Mouse (Mus musculus): ENCODE measurements around the gene OR5BS1P. TPM values are rescaled to one million over a fixed set of nuclear protein-coding genes. Genes with fewer than 3 reads are reported as not detected.

Gene OR5BS1P
- polyA plus RNA-seq, 1 experiment from 2014 or later, result not detected

DNA sequence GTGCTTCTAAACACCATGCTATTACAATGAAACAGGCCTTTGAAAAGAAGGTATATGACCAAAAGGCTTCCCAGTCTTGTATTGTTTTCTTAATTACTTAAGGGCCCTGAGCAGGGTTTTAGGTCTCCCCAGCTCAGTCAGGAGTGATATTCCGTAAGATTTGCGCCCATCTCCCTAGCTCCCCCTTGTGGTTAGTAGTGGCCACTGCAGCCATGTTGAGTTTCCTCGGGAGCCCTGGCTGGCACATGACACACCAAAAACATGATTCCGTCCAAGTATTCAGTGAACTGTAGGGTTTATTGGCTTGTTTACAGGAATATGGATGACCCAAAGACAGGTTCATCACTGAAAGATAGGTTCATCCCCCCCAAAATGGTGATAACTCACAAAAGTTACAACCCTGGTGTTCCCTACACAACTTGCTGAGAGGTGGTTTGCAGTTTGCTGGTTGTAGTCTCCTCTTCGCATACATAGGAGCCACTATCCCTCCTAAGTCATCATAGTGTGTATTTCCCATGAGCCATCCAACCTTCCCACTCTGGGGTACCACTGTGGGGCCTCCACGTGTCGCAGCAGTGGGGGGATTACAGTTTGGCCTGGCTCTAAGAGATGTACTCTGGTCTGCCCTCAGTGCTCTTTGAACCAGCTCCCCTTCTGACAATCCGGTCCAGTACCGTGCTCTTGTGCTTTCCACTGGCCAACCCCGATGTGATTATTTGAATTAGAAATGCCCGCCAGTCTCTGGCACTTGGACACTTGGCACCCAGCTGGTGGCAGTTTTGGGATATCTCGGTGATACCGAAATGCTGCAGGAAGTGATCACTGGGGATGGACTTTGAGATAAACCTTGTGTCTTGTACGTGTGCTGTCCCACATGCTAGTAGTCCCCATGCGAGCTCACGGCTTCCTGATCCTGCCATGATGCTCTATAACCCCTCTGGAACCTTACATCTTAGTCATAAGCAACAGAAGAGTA is 48.0 kb downstream of the OR5BS1P start:
- no peak for ATAC-seq
- peaks cover 30% of the 10 kb centered on the region for H3K36me3 ChIP-seq (ENCODE audit: control insufficient read depth, insufficient read depth)
- no peak overlapping the region for H3K9ac ChIP-seq (ENCODE audit: low read depth, low read length)
- no peaks in the 10 kb centered on the region for H3K27me3 ChIP-seq (replicated peaks; ENCODE audit: control insufficient read depth, insufficient read depth, low read length)
- no peak overlapping the region for H3K27ac ChIP-seq (ENCODE audit: low read depth, low read length)
- H3K4me2 ChIP-seq (replicated peaks; ENCODE audit: low read depth), result no peak overlapping the region
- H3K4me3 ChIP-seq (ENCODE audit: low read depth, low read length), result no peak overlapping the region
- no peaks in the 10 kb centered on the region for H3K4me1 ChIP-seq (replicated peaks; ENCODE audit: control insufficient read depth, insufficient read depth, low read length)
- 68% methylated on average over 16 of the region's 16 CpGs for WGBS
- no peaks in the 10 kb centered on the region for H3K9me3 ChIP-seq (ENCODE audit: control insufficient read depth)
- TF ChIP-seq CTCF (IDR thresholded peaks at IDR 0.05; ENCODE audit: low read depth), result peak; percentile 94

DNA sequence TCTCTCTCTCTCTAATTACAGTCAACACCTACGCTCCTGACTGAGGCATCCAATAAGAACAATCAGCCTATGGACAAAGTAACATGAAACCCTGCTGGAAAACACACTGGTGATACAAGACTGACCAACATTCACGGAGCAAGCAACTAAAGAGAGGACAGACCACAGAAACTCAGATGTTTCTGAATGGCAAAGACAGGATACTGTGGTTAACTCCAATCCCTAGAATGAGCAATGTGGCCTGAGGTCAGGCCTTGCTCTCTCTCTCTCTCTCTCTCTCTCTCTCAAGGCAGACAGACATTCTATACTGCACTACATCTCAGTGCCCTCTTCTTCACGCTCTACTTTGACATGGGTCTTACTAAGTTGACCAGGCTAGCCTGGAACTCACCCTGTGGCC is 51.5 kb downstream of the OR5BS1P start:
- Histone ChIP-seq H3K27ac (ENCODE audit: low read depth, low read length) (no peak overlapping the region), H3K4me1 (replicated peaks; ENCODE audit: control insufficient read depth, insufficient read depth, low read length) (no peaks in the 10 kb centered on the region), H3K9me3 (ENCODE audit: control insufficient read depth) (no peaks in the 10 kb centered on the region), H3K27me3 (replicated peaks; ENCODE audit: control insufficient read depth, insufficient read depth, low read length) (no peaks in the 10 kb centered on the region), H3K4me3 (ENCODE audit: low read depth, low read length) (no peak overlapping the region), H3K36me3 (ENCODE audit: control insufficient read depth, insufficient read depth) (peaks cover 52% of the 10 kb centered on the region), H3K9ac (ENCODE audit: low read depth, low read length) (no peak overlapping the region), H3K4me2 (replicated peaks; ENCODE audit: low read depth) (no peak overlapping the region)
- TF ChIP-seq CTCF (IDR thresholded peaks at IDR 0.05; ENCODE audit: low read depth), result no peak
- no peak for ATAC-seq
- WGBS, result 93% methylated on average over 3 of the region's 3 CpGs

DNA sequence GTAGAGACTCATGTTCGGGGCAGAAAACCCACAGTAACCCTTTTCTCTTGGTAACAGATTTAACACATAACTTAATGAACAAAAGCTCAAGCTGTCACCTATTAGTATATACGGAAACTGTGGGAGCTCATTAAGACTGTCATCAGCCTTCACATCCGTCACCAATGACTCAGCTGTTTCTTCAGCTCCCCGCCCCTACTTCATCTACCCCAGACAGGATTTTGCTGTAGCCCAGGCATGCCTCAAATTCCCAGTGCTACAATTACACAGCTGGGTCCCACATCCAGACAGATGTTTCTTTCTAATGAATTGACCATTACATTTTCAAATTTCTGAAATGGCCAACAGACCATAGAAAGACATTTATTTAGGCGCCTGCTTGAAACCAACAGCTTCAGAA is 56.4 kb downstream of the OR5BS1P start:
- 79% methylated on average over 5 of the region's 5 CpGs for WGBS
- no peaks in the 10 kb centered on the region for H3K9me3 ChIP-seq (ENCODE audit: control insufficient read depth)
- no peak overlapping the region for H3K4me3 ChIP-seq (ENCODE audit: low read depth, low read length)
- no peak for ATAC-seq
- peaks cover 77% of the 10 kb centered on the region for H3K36me3 ChIP-seq (ENCODE audit: control insufficient read depth, insufficient read depth)
- no peak overlapping the region for H3K4me2 ChIP-seq (replicated peaks; ENCODE audit: low read depth)
- no peak overlapping the region for H3K9ac ChIP-seq (ENCODE audit: low read depth, low read length)
- H3K4me1 ChIP-seq (replicated peaks; ENCODE audit: control insufficient read depth, insufficient read depth, low read length), result no peaks in the 10 kb centered on the region
- H3K27ac ChIP-seq (ENCODE audit: low read depth, low read length), result no peak overlapping the region
- H3K27me3 ChIP-seq (replicated peaks; ENCODE audit: control insufficient read depth, insufficient read depth, low read length), result no peaks in the 10 kb centered on the region
- TF ChIP-seq CTCF (IDR thresholded peaks at IDR 0.05; ENCODE audit: low read depth), result no peak

DNA sequence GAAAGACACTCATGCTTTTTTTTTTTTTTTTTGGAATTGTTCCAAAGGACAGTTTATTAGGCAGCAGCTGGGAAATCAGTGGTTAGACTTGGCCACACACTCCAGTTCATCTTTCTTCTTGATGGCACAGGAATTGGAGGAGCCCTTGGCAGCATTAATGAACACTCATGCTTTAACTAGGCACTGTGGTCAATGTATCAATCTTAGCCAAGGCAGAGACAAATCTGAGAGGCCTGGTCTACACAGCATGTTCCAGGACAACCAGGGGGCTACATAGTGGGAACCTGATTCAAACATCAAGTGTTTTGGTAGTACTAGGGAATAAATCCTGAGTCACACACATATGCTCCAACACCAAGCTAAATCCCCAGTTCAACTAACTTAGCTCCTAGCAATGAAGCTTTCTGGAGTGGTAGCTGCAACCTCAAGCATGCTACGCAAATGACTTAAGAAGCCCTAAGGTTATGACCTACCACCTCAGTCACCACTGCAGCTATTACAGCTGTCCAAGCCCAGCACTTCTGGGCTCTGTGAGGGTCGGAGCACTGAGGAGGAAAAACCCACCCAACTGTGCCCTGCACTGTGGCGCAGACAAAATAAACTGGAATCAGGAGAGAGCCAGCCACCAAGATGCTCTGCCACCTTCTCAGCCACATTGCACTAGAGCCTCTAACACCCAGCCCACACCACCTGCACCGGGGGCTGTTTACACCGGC is 57.5 kb downstream of the OR5BS1P start:
- Histone ChIP-seq H3K27me3 (replicated peaks; ENCODE audit: control insufficient read depth, insufficient read depth, low read length) (no peaks in the 10 kb centered on the region), H3K4me2 (replicated peaks; ENCODE audit: low read depth) (no peak overlapping the region), H3K27ac (ENCODE audit: low read depth, low read length) (no peak overlapping the region), H3K4me1 (replicated peaks; ENCODE audit: control insufficient read depth, insufficient read depth, low read length) (no peaks in the 10 kb centered on the region), H3K4me3 (ENCODE audit: low read depth, low read length) (no peak overlapping the region), H3K9me3 (ENCODE audit: control insufficient read depth) (no peaks in the 10 kb centered on the region), H3K36me3 (ENCODE audit: control insufficient read depth, insufficient read depth) (peaks cover 77% of the 10 kb centered on the region), H3K9ac (ENCODE audit: low read depth, low read length) (no peak overlapping the region)
- WGBS, result over 99% methylated on average over 5 of the region's 5 CpGs
- TF ChIP-seq CTCF (IDR thresholded peaks at IDR 0.05; ENCODE audit: low read depth), result no peak
- no peak for ATAC-seq

DNA sequence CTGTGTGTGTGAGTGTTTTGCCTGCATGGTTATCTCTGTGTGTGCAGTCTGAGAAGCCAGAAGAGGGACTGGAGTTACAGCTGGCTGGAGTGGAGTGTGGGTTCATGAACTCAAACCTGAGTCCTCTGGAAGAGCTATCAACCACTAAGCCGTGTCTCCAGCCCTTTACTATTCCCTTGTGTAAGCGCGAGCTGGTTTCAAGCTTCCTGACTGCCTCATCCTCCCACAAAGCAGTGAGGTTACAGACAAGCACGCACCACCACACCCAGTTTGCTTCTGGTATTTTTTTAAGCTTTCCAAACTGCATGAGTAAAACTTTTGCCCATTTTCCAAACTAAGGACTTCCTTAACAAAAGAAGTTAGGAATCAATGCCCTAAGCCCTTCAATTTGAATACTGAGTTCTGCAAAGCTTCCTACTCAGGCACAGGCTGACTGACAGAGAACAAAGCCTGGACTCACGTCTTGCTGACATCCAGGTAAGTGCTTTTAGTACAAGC is 58.4 kb downstream of the OR5BS1P start:
- Histone ChIP-seq H3K27me3 (replicated peaks; ENCODE audit: control insufficient read depth, insufficient read depth, low read length) (no peaks in the 10 kb centered on the region), H3K4me1 (replicated peaks; ENCODE audit: control insufficient read depth, insufficient read depth, low read length) (no peaks in the 10 kb centered on the region), H3K4me3 (ENCODE audit: low read depth, low read length) (no peak overlapping the region), H3K9ac (ENCODE audit: low read depth, low read length) (no peak overlapping the region), H3K9me3 (ENCODE audit: control insufficient read depth) (no peaks in the 10 kb centered on the region), H3K4me2 (replicated peaks; ENCODE audit: low read depth) (no peak overlapping the region), H3K27ac (ENCODE audit: low read depth, low read length) (no peak overlapping the region), H3K36me3 (ENCODE audit: control insufficient read depth, insufficient read depth) (peaks cover 69% of the 10 kb centered on the region)
- ATAC-seq, result no peak
- WGBS, result 89% methylated on average over 5 of the region's 5 CpGs
- no peak for TF ChIP-seq CTCF (IDR thresholded peaks at IDR 0.05; ENCODE audit: low read depth)

Small RNA genes lying within 50 kb of the gene (microRNA-seq; reads per million reads assigned to microRNA genes)
- gene Mir1291, result 1.1 reads per million

Other genes starting within 250 kb of the OR5BS1P start
- gene Gm44579, start 248.9 kb upstream of the OR5BS1P start, polyA plus RNA-seq (2015; fragmentation: Nextera tagmentation; extraction: Ambion mirVana), result not detected in 2 replicates
- not detected in 2 replicates for gene Olfr287, start 248.8 kb upstream of the OR5BS1P start, polyA plus RNA-seq (2015; fragmentation: Nextera tagmentation; extraction: Ambion mirVana)
- gene Olfr286, start 235.4 kb upstream of the OR5BS1P start, polyA plus RNA-seq (2015; fragmentation: Nextera tagmentation; extraction: Ambion mirVana), result not detected in 2 replicates
- not detected in 2 replicates for gene H1fnt, start 212.6 kb upstream of the OR5BS1P start, polyA plus RNA-seq (2015; fragmentation: Nextera tagmentation; extraction: Ambion mirVana)
- gene Zfp641, start 173.7 kb upstream of the OR5BS1P start, polyA plus RNA-seq (2015; fragmentation: Nextera tagmentation; extraction: Ambion mirVana), result 0.21 and 0.31 TPM in 2 replicates
- gene Olfr285, start 152.5 kb upstream of the OR5BS1P start, polyA plus RNA-seq (2015; fragmentation: Nextera tagmentation; extraction: Ambion mirVana), result not detected in 2 replicates
- not detected in 2 replicates for gene Olfr284, start 128.9 kb upstream of the OR5BS1P start, polyA plus RNA-seq (2015; fragmentation: Nextera tagmentation; extraction: Ambion mirVana)
- gene Olfr283, start 89.0 kb upstream of the OR5BS1P start, polyA plus RNA-seq (2015; fragmentation: Nextera tagmentation; extraction: Ambion mirVana), result not detected in 2 replicates
- not detected in 2 replicates for gene Olfr282, start 38.7 kb upstream of the OR5BS1P start, polyA plus RNA-seq (2015; fragmentation: Nextera tagmentation; extraction: Ambion mirVana)
- not detected in 2 replicates for gene Olfr281, start 17.3 kb upstream of the OR5BS1P start, polyA plus RNA-seq (2015; fragmentation: Nextera tagmentation; extraction: Ambion mirVana)
- gene Lalba, start 12.8 kb downstream of the OR5BS1P start, polyA plus RNA-seq (2015; fragmentation: Nextera tagmentation; extraction: Ambion mirVana), result 0.34 and 0.56 TPM in 2 replicates
- not detected in 2 replicates for gene Olfr279, start 22.5 kb downstream of the OR5BS1P start, polyA plus RNA-seq (2015; fragmentation: Nextera tagmentation; extraction: Ambion mirVana)
- 42.1 and 42.3 TPM in 2 replicates for gene Kansl2, start 64.4 kb downstream of the OR5BS1P start, polyA plus RNA-seq (2015; fragmentation: Nextera tagmentation; extraction: Ambion mirVana)
- gene Ccnt1, start 101.0 kb downstream of the OR5BS1P start, polyA plus RNA-seq (2015; fragmentation: Nextera tagmentation; extraction: Ambion mirVana), result 21.1 and 25.0 TPM in 2 replicates
- not detected in 2 replicates for gene 4930415O20Rik, start 101.1 kb downstream of the OR5BS1P start, polyA plus RNA-seq (2015; fragmentation: Nextera tagmentation; extraction: Ambion mirVana)
- gene Adcy6, start 140.2 kb downstream of the OR5BS1P start, polyA plus RNA-seq (2015; fragmentation: Nextera tagmentation; extraction: Ambion mirVana), result 10.6 and 11.1 TPM in 2 replicates
- gene Cacnb3, start 160.9 kb downstream of the OR5BS1P start, polyA plus RNA-seq (2015; fragmentation: Nextera tagmentation; extraction: Ambion mirVana), result 9.3 and 10.3 TPM in 2 replicates
- gene Ddx23, start 193.0 kb downstream of the OR5BS1P start, polyA plus RNA-seq (2015; fragmentation: Nextera tagmentation; extraction: Ambion mirVana), result 9.0 and 11.7 TPM in 2 replicates
- gene Rnd1, start 207.6 kb downstream of the OR5BS1P start, polyA plus RNA-seq (2015; fragmentation: Nextera tagmentation; extraction: Ambion mirVana), result 1.1 and 1.4 TPM in 2 replicates
- 0.27 and 0.38 TPM in 2 replicates for gene Ccdc65, start 238.3 kb downstream of the OR5BS1P start, polyA plus RNA-seq (2015; fragmentation: Nextera tagmentation; extraction: Ambion mirVana)